Mouse (Mus musculus): ENCODE data around the gene Nelfb. TPM values are rescaled to one million over a fixed set of nuclear protein-coding genes. Genes with fewer than 3 reads are reported as not detected.

Gene Nelfb
- total RNA-seq, 2 experiments from 2014 or later, result 28.2 to 67.6 TPM

DNA sequence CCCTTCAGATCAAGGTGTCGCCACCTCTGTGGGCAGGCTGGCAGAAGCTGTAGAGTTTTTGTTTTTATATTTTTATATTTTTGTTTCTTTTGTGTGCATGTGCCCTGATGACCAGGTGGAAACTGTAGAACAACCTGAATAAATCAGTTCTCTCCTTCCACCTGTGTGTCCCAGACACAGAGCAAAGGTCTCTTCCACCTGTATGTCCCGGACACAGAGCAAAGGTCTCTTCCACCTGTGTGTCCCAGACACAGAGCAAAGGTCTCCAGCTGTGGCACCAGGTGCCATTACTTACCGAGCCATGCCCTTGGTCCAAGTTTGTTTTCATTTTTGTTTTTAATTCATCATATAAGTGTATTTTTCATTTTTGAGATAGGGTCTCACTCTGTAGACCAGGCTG, 55.1 kb downstream of the Nelfb start:
- ATAC-seq (replicated peaks; ENCODE audit: low FRiP score, low TSS enrichment, poor library complexity, severe bottlenecking), result no peak

DNA sequence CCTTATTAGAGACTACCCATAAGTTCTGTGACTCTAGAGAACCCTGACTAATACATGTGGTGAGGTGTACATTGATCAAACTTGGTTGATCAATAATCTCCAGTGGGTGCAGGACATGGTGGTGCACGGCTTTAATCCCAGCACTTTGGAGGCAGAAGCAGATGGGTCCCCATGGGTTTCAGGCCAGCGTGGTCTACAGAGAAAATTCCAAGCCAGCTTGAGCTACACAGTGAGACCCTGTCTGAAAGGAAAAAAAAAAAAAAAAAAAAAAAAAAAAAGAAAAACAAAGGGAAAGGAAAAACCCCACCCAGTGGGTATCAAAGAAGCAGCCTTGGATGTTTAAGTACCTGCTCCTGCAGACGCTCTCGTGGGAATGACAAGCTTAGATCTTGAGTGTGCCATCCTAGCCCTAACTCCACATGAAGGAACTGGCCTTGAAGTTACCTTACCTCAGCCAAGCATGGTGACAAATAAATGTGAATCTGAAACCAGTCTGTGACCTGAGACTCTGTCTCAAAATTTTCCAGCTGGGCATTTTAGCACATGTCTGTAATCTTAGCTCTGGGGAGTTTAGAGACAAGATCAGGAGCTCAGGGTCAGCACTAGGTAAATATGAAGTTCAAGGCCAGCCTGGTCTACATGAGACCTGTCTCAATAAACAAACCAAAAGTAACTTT, 59.9 kb downstream of the Nelfb start:
- ATAC-seq (replicated peaks; ENCODE audit: low FRiP score, low TSS enrichment, poor library complexity, severe bottlenecking), result no peak

Other genes starting within 250 kb of the Nelfb start
Only the 30 nearest of the 33 such genes appear.
- 80.8 and 117 TPM in 2 replicates for gene Mrpl41, start 236.4 kb downstream of the Nelfb start, total RNA-seq (2014; fragmentation: Nextera tagmentation)
- 129 and 194 TPM in 2 replicates for gene Mrpl41, start 236.4 kb downstream of the Nelfb start, total RNA-seq (2017)
- 52.9 and 61.2 TPM in 2 replicates for gene Pnpla7, start 235.5 kb downstream of the Nelfb start, total RNA-seq (2014; fragmentation: Nextera tagmentation)
- 36.6 and 41.8 TPM in 2 replicates for gene Pnpla7, start 235.5 kb downstream of the Nelfb start, total RNA-seq (2017)
- gene Nsmf, start 157.1 kb downstream of the Nelfb start, total RNA-seq (2014; fragmentation: Nextera tagmentation), result 17.1 and 34.5 TPM in 2 replicates
- 5.9 and 21.1 TPM in 2 replicates for gene Nsmf, start 157.1 kb downstream of the Nelfb start, total RNA-seq (2017)
- gene Entpd8, start 131.2 kb downstream of the Nelfb start, total RNA-seq (2014; fragmentation: Nextera tagmentation), result not detected in 2 replicates
- gene Entpd8, start 131.2 kb downstream of the Nelfb start, total RNA-seq (2017), result not detected in 2 replicates
- gene Noxa1, start 116.3 kb downstream of the Nelfb start, total RNA-seq (2014; fragmentation: Nextera tagmentation), result not detected in 2 replicates
- 1.1 TPM in 1 of 2 replicates, not detected in the other for gene Noxa1, start 116.3 kb downstream of the Nelfb start, total RNA-seq (2017)
- gene Nrarp, start 30.7 kb downstream of the Nelfb start, total RNA-seq (2014; fragmentation: Nextera tagmentation), result 3.5 and 4.6 TPM in 2 replicates
- 1.3 and 2.4 TPM in 2 replicates for gene Nrarp, start 30.7 kb downstream of the Nelfb start, total RNA-seq (2017)
- 12.6 and 13.0 TPM in 2 replicates for gene Tor4a, start 14.6 kb downstream of the Nelfb start, total RNA-seq (2014; fragmentation: Nextera tagmentation)
- gene Tor4a, start 14.6 kb downstream of the Nelfb start, total RNA-seq (2017), result 8.0 and 11.8 TPM in 2 replicates
- gene Stpg3, start 3.1 kb upstream of the Nelfb start, total RNA-seq (2014; fragmentation: Nextera tagmentation), result not detected in 2 replicates
- 3.2 TPM in 1 of 2 replicates, not detected in the other for gene Stpg3, start 3.1 kb upstream of the Nelfb start, total RNA-seq (2017)
- not detected in 2 replicates for gene Fam166a, start 7.3 kb upstream of the Nelfb start, total RNA-seq (2014; fragmentation: Nextera tagmentation)
- not detected in 2 replicates for gene Fam166a, start 7.3 kb upstream of the Nelfb start, total RNA-seq (2017)
- gene Tubb4b, start 13.2 kb upstream of the Nelfb start, total RNA-seq (2014; fragmentation: Nextera tagmentation), result 712 and 769 TPM in 2 replicates
- gene Tubb4b, start 13.2 kb upstream of the Nelfb start, total RNA-seq (2017), result 718 and 785 TPM in 2 replicates
- not detected in 2 replicates for gene Slc34a3, start 22.9 kb upstream of the Nelfb start, total RNA-seq (2014; fragmentation: Nextera tagmentation)
- gene Slc34a3, start 22.9 kb upstream of the Nelfb start, total RNA-seq (2017), result not detected in 2 replicates
- not detected in 2 replicates for gene Rnf224, start 25.3 kb upstream of the Nelfb start, total RNA-seq (2014; fragmentation: Nextera tagmentation)
- not detected in 2 replicates for gene Rnf224, start 25.3 kb upstream of the Nelfb start, total RNA-seq (2017)
- gene Rnf208, start 30.8 kb upstream of the Nelfb start, total RNA-seq (2014; fragmentation: Nextera tagmentation), result 1.6 and 10.2 TPM in 2 replicates
- 0.72 TPM in 1 of 2 replicates, not detected in the other for gene Rnf208, start 30.8 kb upstream of the Nelfb start, total RNA-seq (2017)
- not detected in 2 replicates for gene Cysrt1, start 31.0 kb upstream of the Nelfb start, total RNA-seq (2014; fragmentation: Nextera tagmentation)
- gene Cysrt1, start 31.0 kb upstream of the Nelfb start, total RNA-seq (2017), result not detected in 2 replicates
- gene AL732309.1, start 35.4 kb upstream of the Nelfb start, total RNA-seq (2014; fragmentation: Nextera tagmentation), result 15.3 and 21.7 TPM in 2 replicates
- gene AL732309.1, start 35.4 kb upstream of the Nelfb start, total RNA-seq (2017), result 3.3 and 4.9 TPM in 2 replicates
- 14.3 and 19.6 TPM in 2 replicates for gene Tmem203, start 44.0 kb upstream of the Nelfb start, total RNA-seq (2014; fragmentation: Nextera tagmentation)
- gene Tmem203, start 44.0 kb upstream of the Nelfb start, total RNA-seq (2017), result 4.3 and 9.1 TPM in 2 replicates
- 17.5 and 27.4 TPM in 2 replicates for gene Tprn, start 51.1 kb upstream of the Nelfb start, total RNA-seq (2014; fragmentation: Nextera tagmentation)
- 9.8 and 15.0 TPM in 2 replicates for gene Tprn, start 51.1 kb upstream of the Nelfb start, total RNA-seq (2017)
- 183 and 205 TPM in 2 replicates for gene Ssna1, start 60.9 kb upstream of the Nelfb start, total RNA-seq (2014; fragmentation: Nextera tagmentation)
- 81.8 and 104 TPM in 2 replicates for gene Ssna1, start 60.9 kb upstream of the Nelfb start, total RNA-seq (2017)
- gene Anapc2, start 61.0 kb upstream of the Nelfb start, total RNA-seq (2014; fragmentation: Nextera tagmentation), result 52.0 and 56.6 TPM in 2 replicates
- gene Anapc2, start 61.0 kb upstream of the Nelfb start, total RNA-seq (2017), result 31.3 and 39.0 TPM in 2 replicates
- not detected in 2 replicates for gene Tmem210, start 76.7 kb upstream of the Nelfb start, total RNA-seq (2014; fragmentation: Nextera tagmentation)
- gene Tmem210, start 76.7 kb upstream of the Nelfb start, total RNA-seq (2017), result not detected in 2 replicates
- gene Lrrc26, start 78.4 kb upstream of the Nelfb start, total RNA-seq (2014; fragmentation: Nextera tagmentation), result not detected in 2 replicates
- gene Lrrc26, start 78.4 kb upstream of the Nelfb start, total RNA-seq (2017), result not detected in 2 replicates
- gene Grin1, start 107.7 kb upstream of the Nelfb start, total RNA-seq (2014; fragmentation: Nextera tagmentation), result not detected in 2 replicates
- not detected in 2 replicates for gene Grin1, start 107.7 kb upstream of the Nelfb start, total RNA-seq (2017)
- gene Man1b1, start 120.8 kb upstream of the Nelfb start, total RNA-seq (2014; fragmentation: Nextera tagmentation), result 37.1 and 38.9 TPM in 2 replicates
- gene Man1b1, start 120.8 kb upstream of the Nelfb start, total RNA-seq (2017), result 31.8 and 82.7 TPM in 2 replicates
- 9.5 and 16.6 TPM in 2 replicates for gene Dpp7, start 144.9 kb upstream of the Nelfb start, total RNA-seq (2014; fragmentation: Nextera tagmentation)
- 22.0 and 59.0 TPM in 2 replicates for gene Dpp7, start 144.9 kb upstream of the Nelfb start, total RNA-seq (2017)
- gene Uap1l1, start 154.2 kb upstream of the Nelfb start, total RNA-seq (2014; fragmentation: Nextera tagmentation), result 9.7 and 12.7 TPM in 2 replicates
- 2.0 and 2.5 TPM in 2 replicates for gene Uap1l1, start 154.2 kb upstream of the Nelfb start, total RNA-seq (2017)
- 18.4 and 19.0 TPM in 2 replicates for gene Sapcd2, start 160.8 kb upstream of the Nelfb start, total RNA-seq (2014; fragmentation: Nextera tagmentation)
- gene Sapcd2, start 160.8 kb upstream of the Nelfb start, total RNA-seq (2017), result 4.9 and 7.1 TPM in 2 replicates
- gene Entpd2, start 184.4 kb upstream of the Nelfb start, total RNA-seq (2014; fragmentation: Nextera tagmentation), result not detected in 2 replicates
- gene Entpd2, start 184.4 kb upstream of the Nelfb start, total RNA-seq (2017), result not detected in 2 replicates
- not detected in 2 replicates for gene Npdc1, start 187.9 kb upstream of the Nelfb start, total RNA-seq (2014; fragmentation: Nextera tagmentation)
- gene Npdc1, start 187.9 kb upstream of the Nelfb start, total RNA-seq (2017), result not detected in 2 replicates
- 3.4 and 6.3 TPM in 2 replicates for gene Fut7, start 211.8 kb upstream of the Nelfb start, total RNA-seq (2014; fragmentation: Nextera tagmentation)
- 4.5 and 4.9 TPM in 2 replicates for gene Fut7, start 211.8 kb upstream of the Nelfb start, total RNA-seq (2017)
- 34.7 and 38.3 TPM in 2 replicates for gene Abca2, start 217.2 kb upstream of the Nelfb start, total RNA-seq (2014; fragmentation: Nextera tagmentation)
- 10.8 and 13.1 TPM in 2 replicates for gene Abca2, start 217.2 kb upstream of the Nelfb start, total RNA-seq (2017)